Mouse (Mus musculus): ENCODE measurements around the gene Iyd. TPM values are rescaled to one million over a fixed set of nuclear protein-coding genes. Genes with fewer than 3 reads are reported as not detected.
A peak's percentile ranks its signal among the peaks of the same experiment; 100 is the strongest.
"Not testable (repeated sequence)": the region's sequence is repeated elsewhere in the genome, so short reads cannot be mapped to it uniquely, and the experiment has no call there.

Gene Iyd
- 0.52 TPM in 1 of 2 replicates, not detected in the other for polyA plus RNA-seq (2014; fragmentation: Nextera tagmentation; extraction: Ambion mirVana)

GRCm38 (mm10) chr10:3540003-3540827 lies at the start of gene Iyd:
Gene Iyd (plus strand): TSS chr10:3540240.
- H3K27me3 ChIP-seq (ENCODE audit: control insufficient read depth, insufficient read depth, low read length): no peaks in the 10 kb centered on the region
- no peaks in the 10 kb centered on the region for H3K9me3 ChIP-seq (replicated peaks; ENCODE audit: control insufficient read depth, low read length)
- H3K4me3 ChIP-seq (ENCODE audit: low read depth, low read length): no peak within 1 kb of the TSS
- no peaks in the 10 kb centered on the region for H3K36me3 ChIP-seq (ENCODE audit: control insufficient read depth, insufficient read depth, low read length)
- H3K9ac ChIP-seq (ENCODE audit: low read depth, low read length): no peak within 1 kb of the TSS
- 66% methylated on average over 16 of the region's 16 CpGs for WGBS (ENCODE audit: insufficient replicate concordance)
- no peaks in the 10 kb centered on the region; the same call in 1 of the 2 replicates for H3K4me1 ChIP-seq (ENCODE audit: control insufficient read depth, insufficient read depth, low read length)
- no peak within 1 kb of the TSS for H3K27ac ChIP-seq (ENCODE audit: low read depth, low read length)
- H3K4me2 ChIP-seq: no peak within 1 kb of the TSS
- ATAC-seq (replicated peaks; ENCODE audit: insufficient number of reproducible peaks, low FRiP score, low TSS enrichment): no peak; the same call in 1 of the 2 replicates

GRCm38 (mm10) chr10:3496791-3497190 lies 43.2 kb upstream of the Iyd start:
- Histone ChIP-seq H3K27ac (ENCODE audit: low read depth, low read length) (no peak overlapping the region), H3K9ac (ENCODE audit: low read depth, low read length) (no peak overlapping the region), H3K27me3 (ENCODE audit: control insufficient read depth, insufficient read depth, low read length) (no peaks in the 10 kb centered on the region), H3K4me1 (ENCODE audit: control insufficient read depth, insufficient read depth, low read length) (no peaks in the 10 kb centered on the region), H3K36me3 (ENCODE audit: control insufficient read depth, insufficient read depth, low read length) (no peaks in the 10 kb centered on the region), H3K4me3 (ENCODE audit: low read depth, low read length) (no peak overlapping the region), H3K9me3 (replicated peaks; ENCODE audit: control insufficient read depth, low read length) (peaks cover 3% of the 10 kb centered on the region), H3K4me2 (no peak overlapping the region)
- no peak for ATAC-seq (replicated peaks; ENCODE audit: insufficient number of reproducible peaks, low FRiP score, low TSS enrichment)
- 86% methylated on average over 2 of the region's 2 CpGs for WGBS (ENCODE audit: insufficient replicate concordance)

- not testable (repeated sequence) for H3K27me3 ChIP-seq (ENCODE audit: control insufficient read depth, insufficient read depth, low read length); H3K4me2 ChIP-seq; H3K4me3 ChIP-seq (ENCODE audit: low read depth, low read length); H3K36me3 ChIP-seq (ENCODE audit: control insufficient read depth, insufficient read depth, low read length); H3K4me1 ChIP-seq (ENCODE audit: control insufficient read depth, insufficient read depth, low read length); H3K9ac ChIP-seq (ENCODE audit: low read depth, low read length); H3K9me3 ChIP-seq (replicated peaks; ENCODE audit: control insufficient read depth, low read length); H3K27ac ChIP-seq (ENCODE audit: low read depth, low read length); ATAC-seq (replicated peaks; ENCODE audit: insufficient number of reproducible peaks, low FRiP score, low TSS enrichment)
- 60% methylated on average over 6 of the region's 6 CpGs for WGBS (ENCODE audit: insufficient replicate concordance)
Measured at GRCm38 (mm10) chr10:3500846-3501245, 39.2 kb upstream of the Iyd start.

- H3K9me3 ChIP-seq (replicated peaks; ENCODE audit: control insufficient read depth, low read length): peaks cover 5% of the 10 kb centered on the region; the same call in 1 of the 2 replicates
- WGBS (ENCODE audit: insufficient replicate concordance): 53% methylated on average over 8 of the region's 8 CpGs
- H3K27ac ChIP-seq (ENCODE audit: low read depth, low read length): peak overlapping the region; percentile 62; the same call in 1 of the 2 replicates
- ATAC-seq (replicated peaks; ENCODE audit: insufficient number of reproducible peaks, low FRiP score, low TSS enrichment): peak; percentile 78
- no peaks in the 10 kb centered on the region for H3K27me3 ChIP-seq (ENCODE audit: control insufficient read depth, insufficient read depth, low read length)
- H3K9ac ChIP-seq (ENCODE audit: low read depth, low read length): no peak overlapping the region
- no peak overlapping the region for H3K4me3 ChIP-seq (ENCODE audit: low read depth, low read length)
- H3K4me2 ChIP-seq: no peak overlapping the region
- no peaks in the 10 kb centered on the region for H3K36me3 ChIP-seq (ENCODE audit: control insufficient read depth, insufficient read depth, low read length)
- peaks cover 24% of the 10 kb centered on the region for H3K4me1 ChIP-seq (ENCODE audit: control insufficient read depth, insufficient read depth, low read length)
Measured at GRCm38 (mm10) chr10:3507484-3508221, 32.4 kb upstream of the Iyd start.

- Histone ChIP-seq H3K36me3 (ENCODE audit: control insufficient read depth, insufficient read depth, low read length) (no peaks in the 10 kb centered on the region), H3K4me1 (ENCODE audit: control insufficient read depth, insufficient read depth, low read length) (peaks cover 24% of the 10 kb centered on the region), H3K4me2 (no peak overlapping the region), H3K27me3 (ENCODE audit: control insufficient read depth, insufficient read depth, low read length) (no peaks in the 10 kb centered on the region), H3K9ac (ENCODE audit: low read depth, low read length) (no peak overlapping the region), H3K4me3 (ENCODE audit: low read depth, low read length) (no peak overlapping the region), H3K9me3 (replicated peaks; ENCODE audit: control insufficient read depth, low read length) (peaks cover 5% of the 10 kb centered on the region; the same call in 1 of the 2 replicates), H3K27ac (ENCODE audit: low read depth, low read length) (peak overlapping the region; percentile 62)
- 80% methylated on average over 2 of the region's 2 CpGs for WGBS (ENCODE audit: insufficient replicate concordance)
- ATAC-seq (replicated peaks; ENCODE audit: insufficient number of reproducible peaks, low FRiP score, low TSS enrichment): peak; percentile 27
Measured at GRCm38 (mm10) chr10:3508222-3508588, 31.8 kb upstream of the Iyd start.

- H3K9me3 ChIP-seq (replicated peaks; ENCODE audit: control insufficient read depth, low read length): peaks cover 5% of the 10 kb centered on the region; the same call in 1 of the 2 replicates
- H3K4me1 ChIP-seq (ENCODE audit: control insufficient read depth, insufficient read depth, low read length): peaks cover 24% of the 10 kb centered on the region
- H3K27ac ChIP-seq (ENCODE audit: low read depth, low read length): 0 out of 2 replicates have a peak overlapping the region, but pooled peaks have one; percentile 62
- WGBS (ENCODE audit: insufficient replicate concordance): 46% methylated on average over 2 of the region's 2 CpGs
- no peaks in the 10 kb centered on the region for H3K27me3 ChIP-seq (ENCODE audit: control insufficient read depth, insufficient read depth, low read length)
- H3K4me3 ChIP-seq (ENCODE audit: low read depth, low read length): no peak overlapping the region
- no peak for ATAC-seq (replicated peaks; ENCODE audit: insufficient number of reproducible peaks, low FRiP score, low TSS enrichment)
- no peak overlapping the region for H3K4me2 ChIP-seq
- no peak overlapping the region for H3K9ac ChIP-seq (ENCODE audit: low read depth, low read length)
- no peaks in the 10 kb centered on the region for H3K36me3 ChIP-seq (ENCODE audit: control insufficient read depth, insufficient read depth, low read length)
Measured at GRCm38 (mm10) chr10:3508746-3509145, 31.3 kb upstream of the Iyd start.

GRCm38 (mm10) chr10:3509663-3510277 lies 30.3 kb upstream of the Iyd start:
- Histone ChIP-seq H3K27me3 (ENCODE audit: control insufficient read depth, insufficient read depth, low read length) (no peaks in the 10 kb centered on the region), H3K36me3 (ENCODE audit: control insufficient read depth, insufficient read depth, low read length) (no peaks in the 10 kb centered on the region), H3K9ac (ENCODE audit: low read depth, low read length) (no peak overlapping the region), H3K27ac (ENCODE audit: low read depth, low read length) (no peak overlapping the region), H3K4me2 (no peak overlapping the region), H3K9me3 (replicated peaks; ENCODE audit: control insufficient read depth, low read length) (peaks cover 5% of the 10 kb centered on the region; the same call in 1 of the 2 replicates), H3K4me3 (ENCODE audit: low read depth, low read length) (no peak overlapping the region), H3K4me1 (ENCODE audit: control insufficient read depth, insufficient read depth, low read length) (peaks cover 26% of the 10 kb centered on the region)
- WGBS (ENCODE audit: insufficient replicate concordance): 47% methylated on average over 7 of the region's 7 CpGs
- no peak for ATAC-seq (replicated peaks; ENCODE audit: insufficient number of reproducible peaks, low FRiP score, low TSS enrichment)

GRCm38 (mm10) chr10:3510486-3510885 lies 29.6 kb upstream of the Iyd start:
- Histone ChIP-seq H3K27me3 (ENCODE audit: control insufficient read depth, insufficient read depth, low read length) (no peaks in the 10 kb centered on the region), H3K9ac (ENCODE audit: low read depth, low read length) (no peak overlapping the region), H3K36me3 (ENCODE audit: control insufficient read depth, insufficient read depth, low read length) (no peaks in the 10 kb centered on the region), H3K27ac (ENCODE audit: low read depth, low read length) (no peak overlapping the region), H3K4me1 (ENCODE audit: control insufficient read depth, insufficient read depth, low read length) (peaks cover 26% of the 10 kb centered on the region), H3K4me3 (ENCODE audit: low read depth, low read length) (no peak overlapping the region), H3K9me3 (replicated peaks; ENCODE audit: control insufficient read depth, low read length) (peaks cover 5% of the 10 kb centered on the region; the same call in 1 of the 2 replicates), H3K4me2 (no peak overlapping the region)
- no peak for ATAC-seq (replicated peaks; ENCODE audit: insufficient number of reproducible peaks, low FRiP score, low TSS enrichment)
- 50% methylated on average over 3 of the region's 3 CpGs for WGBS (ENCODE audit: insufficient replicate concordance)

Measured in heart, embryonic 11.5 days (tissue).